Mouse (Mus musculus) myocyte (in vitro differentiated cells): Measurements from ENCODE around the gene Bcl2l11. TPM values are rescaled to one million over a fixed set of nuclear protein-coding genes. Genes with fewer than 3 reads are reported as not detected.

Source experiments
- H3K27me3 ChIP-seq: one replicate; pipeline ENCODE4 v1.6.1; 2011; ENCODE audit not compliant: control insufficient read depth, insufficient read depth, insufficient read length
- H3K36me3 ChIP-seq: one replicate; pipeline ENCODE4 v1.6.1; 2011; ENCODE audit not compliant: control insufficient read depth, insufficient read depth
- H3K4me2 ChIP-seq: one replicate; pipeline ENCODE4 v1.6.1; 2011; ENCODE audit warnings: low read depth, control low read depth
- H3K4me3 ChIP-seq: one replicate; pipeline ENCODE4 v1.5.1; 2011; ENCODE audit warnings: mild to moderate bottlenecking, control low read depth, moderate library complexity
- H3K79me2 ChIP-seq: one replicate; pipeline ENCODE4 v1.6.1; 2011; ENCODE audit not compliant: control insufficient read depth, insufficient read depth
- H3ac ChIP-seq: one replicate; pipeline ENCODE4 v1.6.1; 2011; ENCODE audit not compliant: control insufficient read depth, insufficient read length
- CEBPB ChIP-seq: IDR thresholded peaks from 2 replicates; pipeline ENCODE4 v1.6.1; 2011; ENCODE audit warnings: mild to moderate bottlenecking, moderate library complexity; ENCODE audit not compliant: poor library complexity, insufficient read depth, severe bottlenecking
- E2F4 ChIP-seq: IDR thresholded peaks from one replicate; pipeline ENCODE4 v1.6.1; 2011; ENCODE audit warnings: mild to moderate bottlenecking, control low read depth, moderate library complexity; ENCODE audit not compliant: insufficient read depth
- MAX ChIP-seq: IDR thresholded peaks from one replicate; pipeline ENCODE4 v1.6.1; 2011; ENCODE audit warnings: low read depth, mild to moderate bottlenecking, control low read depth
- MYOD1 ChIP-seq, 3 experiments: IDR thresholded peaks; one replicate each; pipeline ENCODE4 v1.6.1; 2011; ENCODE audit warnings: control low read depth in 2 of 3, low read depth in 2 of 3, mild to moderate bottlenecking in 2 of 3, moderate library complexity in 1 of 3; ENCODE audit not compliant: insufficient read length in 2 of 3, control insufficient read depth in 1 of 3
- MYOG ChIP-seq, 3 experiments: IDR thresholded peaks; one replicate each; pipeline ENCODE4 v1.6.1; 2011; ENCODE audit warnings: control low read depth in 2 of 3, low read depth in 2 of 3, mild to moderate bottlenecking in 2 of 3; ENCODE audit not compliant: insufficient read length in 2 of 3, control insufficient read depth in 1 of 3, insufficient read depth in 1 of 3
- POLR2A ChIP-seq: IDR thresholded peaks from one replicate; pipeline ENCODE4 v1.6.1; 2011; ENCODE audit warnings: low read depth, mild to moderate bottlenecking, control low read depth, moderate library complexity; ENCODE audit not compliant: insufficient read length
- POLR2AphosphoS2 ChIP-seq: IDR thresholded peaks from one replicate; pipeline ENCODE4 v1.6.1; 2011; ENCODE audit warnings: low read depth, control low read depth; ENCODE audit not compliant: insufficient read length
- REST ChIP-seq: IDR thresholded peaks from one replicate; pipeline ENCODE4 v1.6.1; 2011; ENCODE audit warnings: mild to moderate bottlenecking, control low read depth, moderate library complexity; ENCODE audit not compliant: insufficient read depth, insufficient read length
- SRF ChIP-seq: IDR thresholded peaks from one replicate; pipeline ENCODE4 v1.6.1; 2011; ENCODE audit warnings: low read depth; ENCODE audit not compliant: control insufficient read depth, insufficient read length
- TCF12 ChIP-seq: IDR thresholded peaks from one replicate; pipeline ENCODE4 v1.6.1; 2011; ENCODE audit warnings: mild to moderate bottlenecking, control low read depth; ENCODE audit not compliant: poor library complexity, insufficient read depth, severe bottlenecking
- TCF3 ChIP-seq: IDR thresholded peaks from one replicate; pipeline ENCODE4 v1.6.1; 2011; ENCODE audit warnings: low read depth, control low read depth; ENCODE audit not compliant: insufficient read length
- USF1 ChIP-seq: IDR thresholded peaks from one replicate; pipeline ENCODE4 v1.6.1; 2011; ENCODE audit warnings: low read depth, mild to moderate bottlenecking, control low read depth, moderate library complexity
- polyA plus RNA-seq: library from polyadenylated mRNA; unstranded; fragments of >200 nt; fragmentation: generic; extraction: Trizol; gene quantifications from one replicate; pipeline ENCODE4 v1.2.1, GENCODE M21; 2012; ENCODE audit warnings: missing spikeins

Bcl2l11 gene
- polyA plus RNA-seq, 1 experiment, result 4.9 TPM

DNA sequence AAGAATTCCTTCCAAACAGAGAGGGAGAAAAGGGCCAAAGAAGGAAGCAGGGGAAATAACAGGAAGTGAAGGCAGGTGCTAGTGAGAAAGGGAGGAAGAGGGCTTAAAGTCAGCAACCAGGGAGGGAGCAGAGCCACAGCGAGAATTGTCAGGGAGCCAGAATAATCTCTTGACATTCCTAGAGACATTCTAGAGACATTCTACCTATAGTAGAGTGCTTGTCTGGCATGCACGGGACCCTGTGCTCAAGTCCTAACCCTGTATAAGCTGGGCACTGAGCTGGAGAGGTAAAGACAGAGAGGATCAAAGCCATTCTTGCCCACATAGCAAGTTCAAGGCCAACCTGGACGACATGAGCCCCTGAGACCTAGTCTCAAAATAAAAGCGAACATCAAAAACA, 60.1 kb downstream of the Bcl2l11 start:
- H3K79me2 ChIP-seq, result no peaks in the 10 kb centered on the region
- H3K36me3 ChIP-seq, result no peaks in the 10 kb centered on the region
- H3K4me3 ChIP-seq, result no peak overlapping the region
- H3K27me3 ChIP-seq, result no peaks in the 10 kb centered on the region
- no peak overlapping the region for H3ac ChIP-seq
- no peak overlapping the region for H3K4me2 ChIP-seq
- TF ChIP-seq MYOG (IDR thresholded peaks at IDR 0.05; ENCODE audit: control insufficient read depth in 1 of 3, insufficient read depth in 1 of 3, insufficient read length in 2 of 3, low read depth in 2 of 3), result no peak
- TF ChIP-seq CEBPB, result no peak
- TF ChIP-seq POLR2A, result no peak
- no peak for TF ChIP-seq USF1
- TF ChIP-seq REST, result no peak
- TF ChIP-seq SRF, result no peak
- TF ChIP-seq TCF3, result no peak
- TF ChIP-seq POLR2AphosphoS2, result no peak
- TF ChIP-seq MYOD1 (IDR thresholded peaks at IDR 0.05; ENCODE audit: control insufficient read depth in 1 of 3, insufficient read length in 2 of 3, low read depth in 2 of 3), result no peak
- no peak for TF ChIP-seq MAX

DNA sequence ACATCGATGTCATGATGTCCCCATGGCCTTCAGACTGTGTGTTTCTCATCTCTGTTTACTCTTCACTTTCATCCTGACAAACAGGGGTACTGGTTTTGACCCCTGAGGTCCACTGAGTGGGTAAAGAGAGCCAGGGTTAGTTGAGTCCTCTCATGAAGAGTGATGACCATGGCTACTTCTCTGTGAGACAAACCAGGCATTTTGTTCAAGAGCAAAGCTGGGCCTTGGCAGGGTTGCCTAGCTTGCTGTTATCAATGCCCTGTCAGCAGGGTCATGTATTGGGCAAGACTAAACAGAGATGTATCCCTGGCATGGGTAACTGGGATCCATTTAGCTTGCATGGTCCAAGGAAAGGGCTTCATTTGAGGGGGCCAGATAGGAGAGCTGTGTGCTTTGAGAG, 61.4 kb downstream of the Bcl2l11 start:
- no peaks in the 10 kb centered on the region for H3K36me3 ChIP-seq
- no peak overlapping the region for H3ac ChIP-seq
- H3K79me2 ChIP-seq, result no peaks in the 10 kb centered on the region
- TF ChIP-seq POLR2A (no peak), REST (no peak), TCF12 (no peak), POLR2AphosphoS2 (no peak), USF1 (no peak)
- H3K4me2 ChIP-seq, result no peak overlapping the region
- H3K27me3 ChIP-seq, result no peaks in the 10 kb centered on the region
- no peak overlapping the region for H3K4me3 ChIP-seq

DNA sequence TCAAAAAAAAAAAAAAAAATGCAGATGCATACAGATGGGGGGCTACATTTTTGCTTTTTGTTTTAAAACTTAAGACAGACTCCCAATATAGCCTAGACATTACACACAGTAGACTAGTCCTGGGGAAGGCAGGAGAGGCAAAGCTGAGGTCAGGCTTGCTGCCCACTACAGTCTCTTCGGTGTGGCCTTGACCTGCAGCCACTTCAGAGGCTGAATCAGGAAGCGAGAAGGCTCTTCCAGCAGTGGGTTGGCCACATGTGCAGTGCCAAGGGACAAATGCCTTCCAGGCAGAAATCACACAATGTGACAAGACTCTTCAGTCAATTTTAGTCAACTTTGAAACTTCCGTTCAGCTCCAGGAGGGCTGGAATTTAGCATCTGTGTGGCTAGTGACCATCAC, 62.6 kb downstream of the Bcl2l11 start:
- no peak overlapping the region for H3K4me2 ChIP-seq
- no peak overlapping the region for H3ac ChIP-seq
- no peaks in the 10 kb centered on the region for H3K79me2 ChIP-seq
- H3K4me3 ChIP-seq, result no peak overlapping the region
- H3K27me3 ChIP-seq, result no peaks in the 10 kb centered on the region
- no peaks in the 10 kb centered on the region for H3K36me3 ChIP-seq
- TF ChIP-seq USF1 (no peak), MAX (no peak), POLR2AphosphoS2 (no peak), CEBPB (no peak), E2F4 (no peak), SRF (no peak), POLR2A (no peak), REST (no peak), MYOG (IDR thresholded peaks at IDR 0.05; ENCODE audit: control insufficient read depth in 1 of 3, insufficient read depth in 1 of 3, insufficient read length in 2 of 3, low read depth in 2 of 3) (no peak), TCF12 (no peak), MYOD1 (IDR thresholded peaks at IDR 0.05; ENCODE audit: control insufficient read depth in 1 of 3, insufficient read length in 2 of 3, low read depth in 2 of 3) (no peak), TCF3 (no peak)

DNA sequence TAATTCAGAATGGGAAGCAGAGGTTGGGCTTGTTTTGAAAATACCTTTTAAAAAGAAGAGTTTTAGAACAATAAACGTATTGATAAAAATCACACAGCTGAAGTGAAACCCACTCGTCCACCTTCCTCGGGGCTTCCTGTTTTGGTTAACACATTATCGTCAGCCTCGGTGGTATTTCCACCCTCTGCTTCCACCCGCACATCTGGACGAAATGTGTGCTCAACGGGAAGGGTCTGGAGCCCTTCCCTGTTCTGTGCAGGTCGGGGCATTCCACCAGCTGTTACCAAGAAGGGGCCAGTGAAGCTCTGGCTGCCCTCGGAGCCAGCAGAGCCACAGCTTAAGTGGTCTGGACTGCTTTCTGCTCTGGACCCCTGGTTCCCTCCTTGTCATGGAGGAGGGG, 63.9 kb downstream of the Bcl2l11 start:
- Histone ChIP-seq H3ac (no peak overlapping the region), H3K79me2 (no peaks in the 10 kb centered on the region), H3K4me2 (no peak overlapping the region), H3K4me3 (no peak overlapping the region), H3K36me3 (no peaks in the 10 kb centered on the region), H3K27me3 (no peaks in the 10 kb centered on the region)
- TF ChIP-seq SRF, result no peak
- TF ChIP-seq MYOG (IDR thresholded peaks at IDR 0.05; ENCODE audit: control insufficient read depth in 1 of 3, insufficient read depth in 1 of 3, insufficient read length in 2 of 3, low read depth in 2 of 3), result no peak
- TF ChIP-seq REST, result no peak
- TF ChIP-seq MYOD1 (IDR thresholded peaks at IDR 0.05; ENCODE audit: control insufficient read depth in 1 of 3, insufficient read length in 2 of 3, low read depth in 2 of 3), result no peak
- no peak for TF ChIP-seq TCF12
- no peak for TF ChIP-seq POLR2A
- no peak for TF ChIP-seq CEBPB
- TF ChIP-seq TCF3, result no peak
- no peak for TF ChIP-seq POLR2AphosphoS2
- no peak for TF ChIP-seq USF1
- no peak for TF ChIP-seq E2F4
- TF ChIP-seq MAX, result no peak

DNA sequence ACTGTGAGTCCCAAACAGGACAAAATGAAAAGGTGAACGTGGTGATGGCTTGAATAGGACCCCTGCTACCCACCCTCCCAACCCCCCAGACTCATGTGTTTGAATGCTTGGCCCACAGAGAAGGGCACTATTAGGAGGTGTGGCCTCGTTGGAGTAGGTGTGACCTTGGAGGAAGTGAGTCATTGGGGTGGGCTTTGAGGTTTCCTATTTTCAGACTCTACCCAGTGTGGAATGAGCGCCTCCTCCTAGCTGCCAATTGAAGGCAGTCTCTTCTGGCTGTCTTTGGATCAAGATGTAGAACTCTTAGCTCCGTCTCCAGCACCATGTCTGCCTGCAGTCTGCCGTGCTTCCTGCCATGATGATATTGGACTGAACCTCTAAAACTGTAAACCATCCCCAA, 64.4 kb downstream of the Bcl2l11 start:
- Histone ChIP-seq H3ac (no peak overlapping the region), H3K27me3 (no peaks in the 10 kb centered on the region), H3K79me2 (no peaks in the 10 kb centered on the region), H3K4me3 (no peak overlapping the region), H3K4me2 (no peak overlapping the region), H3K36me3 (no peaks in the 10 kb centered on the region)
- TF ChIP-seq USF1, result no peak
- TF ChIP-seq POLR2A, result no peak
- TF ChIP-seq MYOG (IDR thresholded peaks at IDR 0.05; ENCODE audit: control insufficient read depth in 1 of 3, insufficient read depth in 1 of 3, insufficient read length in 2 of 3, low read depth in 2 of 3), result no peak
- TF ChIP-seq POLR2AphosphoS2, result no peak
- TF ChIP-seq TCF12, result no peak
- no peak for TF ChIP-seq TCF3
- no peak for TF ChIP-seq MAX
- TF ChIP-seq MYOD1 (IDR thresholded peaks at IDR 0.05; ENCODE audit: control insufficient read depth in 1 of 3, insufficient read length in 2 of 3, low read depth in 2 of 3), result no peak
- no peak for TF ChIP-seq SRF
- TF ChIP-seq E2F4, result no peak
- TF ChIP-seq CEBPB, result no peak
- no peak for TF ChIP-seq REST

DNA sequence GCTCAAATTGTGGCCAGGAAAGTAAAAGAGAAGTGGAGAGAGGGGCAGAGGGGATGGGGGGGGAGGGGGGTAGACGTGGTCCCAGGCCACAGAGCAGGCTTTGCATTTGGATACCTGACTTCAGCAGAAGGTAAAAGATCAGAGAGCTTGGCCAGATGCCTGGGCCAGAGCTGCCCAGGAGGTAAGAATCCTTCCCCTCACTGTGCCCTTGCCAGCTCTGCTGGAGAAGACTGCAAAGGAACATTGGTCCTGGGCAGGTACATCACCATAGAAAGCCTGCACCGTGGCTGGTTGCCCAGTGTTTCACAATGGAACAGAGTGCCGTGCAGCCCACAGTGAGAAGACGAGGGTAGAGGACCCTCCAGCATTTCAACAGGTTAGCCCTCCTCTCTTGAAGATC, 67.6 kb downstream of the Bcl2l11 start:
- no peak overlapping the region for H3K4me2 ChIP-seq
- no peak overlapping the region for H3K4me3 ChIP-seq
- H3K79me2 ChIP-seq, result no peaks in the 10 kb centered on the region
- H3K27me3 ChIP-seq, result no peaks in the 10 kb centered on the region
- no peaks in the 10 kb centered on the region for H3K36me3 ChIP-seq
- H3ac ChIP-seq, result no peak overlapping the region
- TF ChIP-seq MAX (no peak), E2F4 (no peak), REST (no peak), MYOD1 (IDR thresholded peaks at IDR 0.05; ENCODE audit: control insufficient read depth in 1 of 3, insufficient read length in 2 of 3, low read depth in 2 of 3) (no peak), TCF3 (no peak), TCF12 (no peak), MYOG (IDR thresholded peaks at IDR 0.05; ENCODE audit: control insufficient read depth in 1 of 3, insufficient read depth in 1 of 3, insufficient read length in 2 of 3, low read depth in 2 of 3) (no peak), SRF (no peak), CEBPB (no peak), POLR2A (no peak), USF1 (no peak), POLR2AphosphoS2 (no peak)
